Mouse (Mus musculus) midbrain, embryonic 16.5 days (tissue): ENCODE results near the gene Med17. TPM values are rescaled to one million over a fixed set of nuclear protein-coding genes. Genes with fewer than 3 reads are reported as not detected.

Source experiments
- ATAC-seq: fragments of 200-750 bp; cut with Nextera tagmentation; 2 replicates; pipeline ENCODE4 v1.8.0; 2017; ENCODE audit warnings: moderate TSS enrichment
- H3K27ac ChIP-seq: fragments of 300-500 bp; sonication (generic); 2 replicates; pipeline ENCODE4 v1.5.1; 2014; ENCODE audit warnings: mild to moderate bottlenecking, low read length, mixed read lengths
- H3K27me3 ChIP-seq: fragments of 300-500 bp; sonication (generic); 2 replicates; pipeline ENCODE4 v1.6.1; 2014; ENCODE audit warnings: low read depth, low read length, mixed read lengths; ENCODE audit not compliant: control insufficient read depth, insufficient read depth
- H3K36me3 ChIP-seq: fragments of 300-500 bp; sonication (generic); 2 replicates; pipeline ENCODE4 v1.6.1; 2014; ENCODE audit warnings: mild to moderate bottlenecking, low read length, moderate library complexity, mixed read lengths; ENCODE audit not compliant: control insufficient read depth, insufficient read depth
- H3K4me1 ChIP-seq: fragments of 300-500 bp; sonication (generic); 2 replicates; pipeline ENCODE4 v1.6.1; 2014; ENCODE audit warnings: mild to moderate bottlenecking, low read length, mixed read lengths; ENCODE audit not compliant: control insufficient read depth, insufficient read depth
- H3K4me2 ChIP-seq: fragments of 300-500 bp; sonication (generic); 2 replicates; pipeline ENCODE4 v1.6.1; 2014; ENCODE audit warnings: mild to moderate bottlenecking, low read length, mixed read lengths
- H3K4me3 ChIP-seq: fragments of 300-500 bp; sonication (generic); 2 replicates; pipeline ENCODE4 v1.5.1; 2014; ENCODE audit warnings: low read depth, mild to moderate bottlenecking, low read length, moderate library complexity, mixed read lengths
- H3K9ac ChIP-seq: fragments of 300-500 bp; sonication (generic); 2 replicates; pipeline ENCODE4 v1.6.1; 2014; ENCODE audit warnings: low read depth, low read length, mixed read lengths
- H3K9me3 ChIP-seq: fragments of 300-500 bp; sonication (generic); replicated peaks from 2 replicates; pipeline ENCODE4 v1.6.1; 2014; ENCODE audit warnings: mild to moderate bottlenecking, low read length, mixed read lengths; ENCODE audit not compliant: control insufficient read depth, poor library complexity, severe bottlenecking
- WGBS: fragments of 180-500 bp; shearing (Covaris S2); extraction: QIAGEN DNeasy Blood & Tissue Kit; methylation state at CpG from one replicate; pipeline ENCODE4 v1.1.7; 2014; 5-methylcytosine and 5-hydroxymethylcytosine counted together
- microRNA-seq: library from miRNA; unstranded; fragments of <30 nt; microRNA quantifications from one replicate; pipeline ENCODE4, GENCODE M21; 2017
- polyA plus RNA-seq: library from polyadenylated mRNA; unstranded; fragments of >200 nt; fragmentation: Nextera tagmentation; extraction: Ambion mirVana; gene quantifications from 2 replicates; pipeline ENCODE4 v1.2.1, GENCODE M21; 2015

Gene Med17
- polyA plus RNA-seq, 1 experiment from 2014 or later, result 29.1 TPM

DNA sequence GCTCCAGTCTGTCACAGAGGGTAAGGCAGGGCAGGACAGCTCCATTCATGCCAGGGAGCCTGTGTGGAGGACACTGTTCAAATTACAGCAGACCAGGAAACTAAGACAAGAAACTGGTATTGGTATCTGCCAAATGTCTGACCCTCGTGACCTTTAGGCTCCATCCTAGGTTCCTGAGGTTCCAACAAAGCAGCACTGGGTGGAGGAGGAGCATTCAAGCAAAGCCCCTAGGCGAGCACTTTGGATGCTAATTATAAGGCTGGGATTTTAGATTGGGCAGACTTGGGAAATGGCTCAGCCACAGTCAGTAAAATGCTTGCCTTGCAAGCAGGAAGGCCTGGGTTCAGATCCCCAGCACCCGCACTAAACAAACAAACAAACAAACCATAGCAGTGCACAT is 43.7 kb downstream of the Med17 start:
- H3K4me1 ChIP-seq, result peaks cover 6% of the 10 kb centered on the region
- H3K9ac ChIP-seq, result no peak overlapping the region
- H3K4me2 ChIP-seq, result no peak overlapping the region
- no peak overlapping the region for H3K27ac ChIP-seq
- no peak for ATAC-seq
- H3K9me3 ChIP-seq, result no peaks in the 10 kb centered on the region
- H3K27me3 ChIP-seq, result no peaks in the 10 kb centered on the region
- no peak overlapping the region for H3K4me3 ChIP-seq
- no peaks in the 10 kb centered on the region for H3K36me3 ChIP-seq
- 62% methylated on average over 3 of the region's 3 CpGs for WGBS

- Histone ChIP-seq H3K4me1 (peaks cover 4% of the 10 kb centered on the region), H3K4me3 (no peak overlapping the region), H3K9me3 (no peaks in the 10 kb centered on the region), H3K4me2 (no peak overlapping the region), H3K27ac (no peak overlapping the region), H3K36me3 (no peaks in the 10 kb centered on the region), H3K27me3 (no peaks in the 10 kb centered on the region), H3K9ac (no peak overlapping the region)
- no peak for ATAC-seq
- WGBS, result 96% methylated on average over 1 of the region's 1 CpGs
Measured at GRCm38 (mm10) chr9:15233604-15234003, 46.1 kb downstream of the Med17 start.

GRCm38 (mm10) chr9:15232445-15232844 is 47.3 kb downstream of the Med17 start:
- no peak for ATAC-seq
- H3K4me1 ChIP-seq, result no peaks in the 10 kb centered on the region
- WGBS, result 93% methylated on average over 3 of the region's 3 CpGs
- no peak overlapping the region for H3K27ac ChIP-seq
- H3K9ac ChIP-seq, result no peak overlapping the region
- H3K4me2 ChIP-seq, result no peak overlapping the region
- H3K27me3 ChIP-seq, result no peaks in the 10 kb centered on the region
- H3K36me3 ChIP-seq, result no peaks in the 10 kb centered on the region
- no peaks in the 10 kb centered on the region for H3K9me3 ChIP-seq
- no peak overlapping the region for H3K4me3 ChIP-seq

- Histone ChIP-seq H3K4me2 (no peak overlapping the region), H3K27me3 (no peaks in the 10 kb centered on the region), H3K9ac (no peak overlapping the region), H3K36me3 (no peaks in the 10 kb centered on the region), H3K9me3 (no peaks in the 10 kb centered on the region), H3K4me3 (no peak overlapping the region), H3K27ac (no peak overlapping the region), H3K4me1 (no peaks in the 10 kb centered on the region)
- no peak for ATAC-seq
- WGBS, result 44% methylated on average over 2 of the region's 2 CpGs
Measured at GRCm38 (mm10) chr9:15224912-15225311, 54.8 kb downstream of the Med17 start.

- no peak for ATAC-seq
- Histone ChIP-seq H3K36me3 (no peaks in the 10 kb centered on the region), H3K27me3 (no peaks in the 10 kb centered on the region), H3K4me2 (no peak overlapping the region), H3K4me3 (no peak overlapping the region), H3K4me1 (no peaks in the 10 kb centered on the region), H3K9me3 (no peaks in the 10 kb centered on the region), H3K27ac (no peak overlapping the region), H3K9ac (no peak overlapping the region)
- 79% methylated on average over 1 of the region's 1 CpGs for WGBS
Measured at GRCm38 (mm10) chr9:15213695-15214094, 66.0 kb downstream of the Med17 start.

DNA sequence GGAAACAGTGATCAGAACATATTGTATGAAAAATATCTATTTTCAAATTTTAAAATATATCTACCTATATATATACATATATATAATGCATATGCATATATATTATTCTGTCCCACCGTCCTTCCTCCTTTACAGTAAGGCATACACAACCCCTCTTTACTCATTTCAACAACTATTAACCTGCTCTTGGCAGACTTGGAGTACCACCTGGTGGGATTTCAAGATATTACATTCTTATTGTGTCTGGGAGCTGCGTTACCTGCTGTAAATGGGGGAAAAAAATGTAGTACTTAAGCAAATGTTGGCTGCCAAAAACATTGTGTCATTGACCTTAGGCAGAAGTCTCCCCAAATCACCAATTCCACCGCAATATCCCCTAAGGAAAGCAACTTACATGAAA is 67.9 kb downstream of the Med17 start:
- no peak for ATAC-seq
- no peak overlapping the region for H3K27ac ChIP-seq
- WGBS, result 78% methylated on average over 3 of the region's 3 CpGs
- H3K9ac ChIP-seq, result no peak overlapping the region
- no peaks in the 10 kb centered on the region for H3K4me1 ChIP-seq
- H3K4me2 ChIP-seq, result no peak overlapping the region
- H3K36me3 ChIP-seq, result no peaks in the 10 kb centered on the region
- H3K4me3 ChIP-seq, result no peak overlapping the region
- H3K9me3 ChIP-seq, result no peaks in the 10 kb centered on the region
- no peaks in the 10 kb centered on the region for H3K27me3 ChIP-seq

Small RNA genes lying within 50 kb of the gene (microRNA-seq; reads per million reads assigned to microRNA genes)
- gene Gm49349, result not detected
- not detected for gene mmu-mir-7650

Other genes with a start within 250 kb of the Med17 start
- gene Panx1, start 234.5 kb downstream of the Med17 start, polyA plus RNA-seq, result 165 and 168 TPM in 2 replicates
- 0.06 TPM in 1 of 2 replicates, not detected in the other for gene Hephl1, start 167.8 kb downstream of the Med17 start, polyA plus RNA-seq
- 22.0 and 29.5 TPM in 2 replicates for gene Vstm5, start 40.9 kb downstream of the Med17 start, polyA plus RNA-seq
- 39.7 and 44.7 TPM in 2 replicates for gene Taf1d, start 26.3 kb upstream of the Med17 start, polyA plus RNA-seq
- gene 4931406C07Rik, start 26.5 kb upstream of the Med17 start, polyA plus RNA-seq, result 13.9 and 14.7 TPM in 2 replicates
- 13.0 and 14.2 TPM in 2 replicates for gene Cep295, start 77.9 kb upstream of the Med17 start, polyA plus RNA-seq
- 0.54 and 0.81 TPM in 2 replicates for gene Smco4, start 213.5 kb upstream of the Med17 start, polyA plus RNA-seq